ENCODE assay signal across 9 mouse cellular contexts in the genomic region with DNA sequence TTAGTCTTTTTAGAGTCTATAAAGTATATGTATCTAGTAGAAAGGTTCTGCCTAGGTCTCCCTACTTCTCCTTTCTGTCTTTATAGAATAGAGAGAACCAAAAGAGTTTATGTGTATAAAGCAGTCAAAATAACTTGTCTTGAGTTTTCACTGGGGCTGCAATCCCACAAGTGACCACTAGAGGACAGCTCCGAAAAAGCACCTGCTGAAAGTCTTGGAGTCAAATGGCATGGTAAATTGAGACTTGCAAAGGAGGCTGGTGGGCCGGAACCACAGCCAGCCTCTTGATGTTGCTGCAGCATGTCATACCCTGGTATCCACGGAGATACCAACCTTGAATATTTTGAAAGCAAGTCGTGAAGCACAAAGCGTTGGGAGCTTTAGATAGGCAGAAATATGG. TPM values are rescaled to one million over a fixed set of nuclear protein-coding genes. Genes with fewer than 3 reads are reported as not detected.
DNase-seq lines count a peak whose midpoint lies in the region; TF ChIP-seq lines count a peak whose summit lies in the region.
"Had no signal": no experiment of that assay in that cellular context is flagged by ENCODE, and none has a peak within 500 bp of the region (broad histone marks: within the 10 kb centered on the region; RNA-seq: fewer than 3 reads in every experiment).

No protein-coding gene starts in this region.

- no peak overlapping the region for H3K4me3 ChIP-seq in gastrocnemius, adult 2 months
- H3K4me3 ChIP-seq: limb, embryonic 13.5 days had no signal

- TF ChIP-seq CTCF in gastrocnemius, adult 2 months (IDR thresholded peaks at IDR 0.05) = peak; percentile 97

- intact Hi-C loops in gastrocnemius, adult 2 months (cut with DNase I) = loop anchor here (2.0 to 5.0 kb wide), 2 partner anchors 46 to 92 kb away; no protein-coding TSS in a partner anchor

- DNase-seq in gastrocnemius, adult 2 months = peak; percentile 56
- DNase-seq in gastrocnemius, postnatal 25 days = no peak
- peak; percentile 61 for DNase-seq in CD4-positive helper T cell, adult 2 months (ENCODE audit: low read depth, low spot score)
- peak; percentile 44 to 48 for DNase-seq in adrenal gland, postnatal 36 days
- DNase-seq in frontal cortex, postnatal 25 days (ENCODE audit: low spot score in 2 of 2) = peak; percentile 37 to 38
- DNase-seq in layer of hippocampus, postnatal 10 days (ENCODE audit: low spot score in 2 of 2) = peak; percentile 49 to 68
- peak; percentile 82 for DNase-seq in naive thymus-derived CD4-positive, alpha-beta T cell, adult 2 months (ENCODE audit: low read depth)
- DNase-seq in thymus, adult 18-20 months = peak; percentile 11 to 33

- no peak overlapping the region for H3K27ac ChIP-seq in gastrocnemius, adult 2 months
- H3K27ac ChIP-seq: limb, embryonic 13.5 days had no signal

RNA-seq across cellular contexts. Expression of gene Nipal1, which starts 17.7 kb away (rescaled TPM):
- total RNA-seq in gastrocnemius, adult 2 months (2021) = not detected
- not detected for total RNA-seq in gastrocnemius, postnatal 25 days (2021)
- total RNA-seq in adrenal gland, postnatal 36 days (2021) = under 1 TPM; 0.53 to 0.79 TPM
- total RNA-seq in layer of hippocampus, postnatal 10 days (2021) = not detected

RNA-seq across cellular contexts. Expression of gene Cnga1, which starts 21.2 kb away (rescaled TPM):
- total RNA-seq in gastrocnemius, adult 2 months (2021) = not detected
- not detected for total RNA-seq in gastrocnemius, postnatal 25 days (2021)
- total RNA-seq in adrenal gland, postnatal 36 days (2021) = not detected
- not detected for total RNA-seq in layer of hippocampus, postnatal 10 days (2021)
